Mouse (Mus musculus) megakaryocyte, embryonic 14.5 days (primary cell): ENCODE results near the gene Galnt17. TPM values are rescaled to one million over a fixed set of nuclear protein-coding genes. Genes with fewer than 3 reads are reported as not detected.

ENCODE experiments used
- H3K27me3 ChIP-seq: replicated peaks from 2 replicates; pipeline ENCODE3; 2012; ENCODE audit warnings: inconsistent platforms
- H3K36me3 ChIP-seq: replicated peaks from 2 replicates; pipeline ENCODE3; 2012; ENCODE audit warnings: low read length, inconsistent platforms, mixed read lengths
- H3K4me1 ChIP-seq: 2 replicates; pipeline ENCODE4 v1.6.1; 2012; ENCODE audit warnings: inconsistent platforms
- H3K4me3 ChIP-seq: replicated peaks from 2 replicates; pipeline ENCODE3; 2012; ENCODE audit warnings: moderate library complexity, mild to moderate bottlenecking, inconsistent platforms
- H3K9me3 ChIP-seq: 2 replicates; pipeline ENCODE4 v1.6.1; 2012; ENCODE audit warnings: inconsistent platforms
- FLI1 ChIP-seq: IDR thresholded peaks from 2 replicates; pipeline ENCODE4 v1.6.1; 2012; ENCODE audit warnings: low read length, inconsistent platforms, mixed read lengths
- GATA1 ChIP-seq: IDR thresholded peaks from 3 replicates; pipeline ENCODE4 v1.6.1; 2012; ENCODE audit warnings: mixed read lengths, low read length, inconsistent platforms, borderline replicate concordance
- polyA plus RNA-seq: library from polyadenylated mRNA; stranded (reverse); fragments of >175 nt; gene quantifications from 2 replicates; pipeline ENCODE4 v1.2.3, GENCODE M21; 2012; ENCODE audit warnings: low replicate concordance; ENCODE audit not compliant: insufficient read depth

Gene Galnt17
- not detected in 2 replicates for polyA plus RNA-seq

GRCm38 (mm10) chr5:131308397-131308796 is at the start of gene Galnt17:
TSS of gene Galnt17 (minus strand) at chr5:131308497.
- H3K4me1 ChIP-seq: no peaks in the 10 kb centered on the region; the same call in 1 of the 2 replicates
- H3K36me3 ChIP-seq: no peaks in the 10 kb centered on the region
- H3K9me3 ChIP-seq: peaks cover 37% of the 10 kb centered on the region
- H3K4me3 ChIP-seq: no peak within 1 kb of the TSS
- H3K27me3 ChIP-seq: peaks cover 26% of the 10 kb centered on the region
- TF ChIP-seq FLI1 (no peak), GATA1 (no peak)

GRCm38 (mm10) chr5:131334536-131334935 is 26.2 kb upstream of the Galnt17 start:
- Histone ChIP-seq H3K9me3 (peaks cover 32% of the 10 kb centered on the region), H3K27me3 (no peaks in the 10 kb centered on the region), H3K4me3 (no peak overlapping the region), H3K4me1 (no peaks in the 10 kb centered on the region), H3K36me3 (no peaks in the 10 kb centered on the region)
- no peak for TF ChIP-seq GATA1
- TF ChIP-seq FLI1: no peak

- Histone ChIP-seq H3K9me3 (peaks cover 48% of the 10 kb centered on the region), H3K4me3 (no peak overlapping the region), H3K4me1 (no peaks in the 10 kb centered on the region), H3K36me3 (no peaks in the 10 kb centered on the region), H3K27me3 (no peaks in the 10 kb centered on the region)
- TF ChIP-seq FLI1 (no peak), GATA1 (no peak)
These were observed 13.0 kb upstream of the Galnt17 start for GRCm38 (mm10) chr5:131321286-131321685.

GRCm38 (mm10) chr5:131319605-131320004 is 11.3 kb upstream of the Galnt17 start:
- Histone ChIP-seq H3K4me3 (no peak overlapping the region), H3K4me1 (no peaks in the 10 kb centered on the region), H3K9me3 (peaks cover 44% of the 10 kb centered on the region), H3K27me3 (no peaks in the 10 kb centered on the region), H3K36me3 (no peaks in the 10 kb centered on the region)
- no peak for TF ChIP-seq GATA1
- TF ChIP-seq FLI1: no peak

- Histone ChIP-seq H3K36me3 (no peaks in the 10 kb centered on the region), H3K4me1 (no peaks in the 10 kb centered on the region), H3K9me3 (peaks cover 40% of the 10 kb centered on the region), H3K27me3 (no peaks in the 10 kb centered on the region), H3K4me3 (no peak overlapping the region)
- TF ChIP-seq GATA1: no peak
- TF ChIP-seq FLI1: no peak
These were observed 10.8 kb upstream of the Galnt17 start for GRCm38 (mm10) chr5:131319141-131319540.

GRCm38 (mm10) chr5:131315016-131315415 is 6.7 kb upstream of the Galnt17 start:
- TF ChIP-seq FLI1 (no peak), GATA1 (no peak)
- Histone ChIP-seq H3K4me3 (no peak overlapping the region), H3K9me3 (peaks cover 48% of the 10 kb centered on the region), H3K36me3 (no peaks in the 10 kb centered on the region), H3K4me1 (no peaks in the 10 kb centered on the region), H3K27me3 (no peaks in the 10 kb centered on the region)

- H3K4me1 ChIP-seq: no peaks in the 10 kb centered on the region; the same call in 1 of the 2 replicates
- H3K36me3 ChIP-seq: no peaks in the 10 kb centered on the region
- H3K4me3 ChIP-seq: no peak overlapping the region
- H3K27me3 ChIP-seq: peaks cover 26% of the 10 kb centered on the region
- TF ChIP-seq GATA1 (no peak), FLI1 (no peak)
- H3K9me3 ChIP-seq: peaks cover 35% of the 10 kb centered on the region
These were observed 593 bp downstream of the Galnt17 start for GRCm38 (mm10) chr5:131307656-131308151.

- H3K27me3 ChIP-seq: peaks cover 26% of the 10 kb centered on the region
- TF ChIP-seq GATA1 (no peak), FLI1 (no peak)
- H3K4me1 ChIP-seq: no peaks in the 10 kb centered on the region; the same call in 1 of the 2 replicates
- peaks cover 33% of the 10 kb centered on the region for H3K9me3 ChIP-seq
- no peak overlapping the region for H3K4me3 ChIP-seq
- H3K36me3 ChIP-seq: no peaks in the 10 kb centered on the region
These were observed 1.2 kb downstream of the Galnt17 start for GRCm38 (mm10) chr5:131306908-131307655.

- no peak overlapping the region for H3K4me3 ChIP-seq
- peaks cover 36% of the 10 kb centered on the region for H3K9me3 ChIP-seq
- no peak for TF ChIP-seq GATA1
- TF ChIP-seq FLI1: no peak
- H3K36me3 ChIP-seq: no peaks in the 10 kb centered on the region
- peaks cover 26% of the 10 kb centered on the region for H3K27me3 ChIP-seq
- H3K4me1 ChIP-seq: no peaks in the 10 kb centered on the region; the same call in 1 of the 2 replicates
These were observed 1.9 kb downstream of the Galnt17 start for GRCm38 (mm10) chr5:131306321-131306907.

GRCm38 (mm10) chr5:131305223-131305622 is 3.1 kb downstream of the Galnt17 start:
- TF ChIP-seq FLI1 (no peak), GATA1 (no peak)

More at GRCm38 (mm10) chr5:131305223-131305622, 3.1 kb downstream of the Galnt17 start:
- peaks cover 26% of the 10 kb centered on the region for H3K27me3 ChIP-seq
- H3K4me1 ChIP-seq: no peaks in the 10 kb centered on the region; the same call in 1 of the 2 replicates
- H3K36me3 ChIP-seq: no peaks in the 10 kb centered on the region
- no peak overlapping the region for H3K4me3 ChIP-seq
- H3K9me3 ChIP-seq: peaks cover 41% of the 10 kb centered on the region
